Mouse (Mus musculus): ENCODE measurements at regions not wholly inside any gene's neighbourhood (a gene's known extent, or its start where the extent isn't known, plus 50 kb on each side); places are given as distances from the start of the nearest gene placed in this dataset.

DNA sequence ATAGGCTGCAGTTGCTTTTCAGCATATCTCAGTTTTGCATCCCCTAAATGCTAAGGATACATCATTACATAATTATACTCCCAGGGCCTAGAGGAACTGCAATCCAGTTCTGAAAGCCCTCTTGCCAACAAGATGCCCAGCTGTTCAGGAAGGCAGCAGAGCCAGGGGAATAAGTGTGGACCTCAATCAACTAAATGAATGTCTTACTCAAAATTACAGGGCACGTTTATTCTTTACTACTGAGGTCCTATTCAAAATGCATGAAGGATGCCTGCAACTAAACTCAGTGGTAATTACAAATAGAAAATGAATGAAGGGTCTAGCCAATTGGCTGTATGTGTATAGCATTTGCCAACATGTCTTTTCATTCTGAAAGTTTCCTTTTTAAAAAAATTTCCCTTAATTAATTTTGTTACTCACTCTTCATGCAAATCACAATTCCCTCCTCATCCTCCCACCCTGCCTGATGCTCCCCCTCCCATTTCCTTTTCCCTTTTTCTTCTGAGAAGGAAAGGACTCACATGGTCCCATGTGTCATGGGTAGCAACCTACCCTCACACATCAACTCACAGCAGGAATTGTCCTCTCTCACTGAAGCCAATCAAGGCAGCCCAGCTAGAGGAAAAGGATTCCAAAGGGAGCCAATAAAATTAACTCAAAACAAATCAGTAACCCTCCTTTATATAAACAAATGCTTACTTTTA is 86.9 kb upstream of the Ins1 start:
- Histone ChIP-seq H3K9me3 (ENCODE audit: low read length) (no peaks in the 10 kb centered on the region), H3K4me3 (ENCODE audit: low read depth, low read length) (no peak overlapping the region), H3K9ac (no peak overlapping the region), H3K36me3 (ENCODE audit: insufficient read depth) (no peaks in the 10 kb centered on the region), H3K27me3 (ENCODE audit: insufficient read depth, low read length) (no peaks in the 10 kb centered on the region), H3K4me1 (ENCODE audit: insufficient read depth) (no peaks in the 10 kb centered on the region), H3K4me2 (ENCODE audit: low read depth) (no peak overlapping the region), H3K27ac (ENCODE audit: low read depth, low read length) (no peak overlapping the region)
- DNase-seq (peak; percentile 24), ATAC-seq (peak; percentile 78)
- TF ChIP-seq CTCF (IDR thresholded peaks at IDR 0.05; ENCODE audit: low read depth): no peak
- 21% methylated on average over 1 of the region's 1 CpGs for WGBS

GRCm38 (mm10) chr19:52193813-52194212 is 70.3 kb upstream of the Ins1 start:
- no peak overlapping the region for H3K4me2 ChIP-seq (ENCODE audit: low read depth)
- no peak overlapping the region for H3K27ac ChIP-seq (ENCODE audit: low read depth, low read length)
- no peak overlapping the region for H3K4me3 ChIP-seq (ENCODE audit: low read depth, low read length)
- DNase-seq (no peak), ATAC-seq (no peak)
- H3K9ac ChIP-seq: no peak overlapping the region
- WGBS: 81% methylated on average over 2 of the region's 2 CpGs
- H3K9me3 ChIP-seq (ENCODE audit: low read length): no peaks in the 10 kb centered on the region
- H3K27me3 ChIP-seq (ENCODE audit: insufficient read depth, low read length): no peaks in the 10 kb centered on the region
- TF ChIP-seq CTCF (IDR thresholded peaks at IDR 0.05; ENCODE audit: low read depth): 0 out of 2 replicates have a peak, but pooled peaks have one; percentile 2
- no peaks in the 10 kb centered on the region for H3K36me3 ChIP-seq (ENCODE audit: insufficient read depth)
- H3K4me1 ChIP-seq (ENCODE audit: insufficient read depth): no peaks in the 10 kb centered on the region

DNA sequence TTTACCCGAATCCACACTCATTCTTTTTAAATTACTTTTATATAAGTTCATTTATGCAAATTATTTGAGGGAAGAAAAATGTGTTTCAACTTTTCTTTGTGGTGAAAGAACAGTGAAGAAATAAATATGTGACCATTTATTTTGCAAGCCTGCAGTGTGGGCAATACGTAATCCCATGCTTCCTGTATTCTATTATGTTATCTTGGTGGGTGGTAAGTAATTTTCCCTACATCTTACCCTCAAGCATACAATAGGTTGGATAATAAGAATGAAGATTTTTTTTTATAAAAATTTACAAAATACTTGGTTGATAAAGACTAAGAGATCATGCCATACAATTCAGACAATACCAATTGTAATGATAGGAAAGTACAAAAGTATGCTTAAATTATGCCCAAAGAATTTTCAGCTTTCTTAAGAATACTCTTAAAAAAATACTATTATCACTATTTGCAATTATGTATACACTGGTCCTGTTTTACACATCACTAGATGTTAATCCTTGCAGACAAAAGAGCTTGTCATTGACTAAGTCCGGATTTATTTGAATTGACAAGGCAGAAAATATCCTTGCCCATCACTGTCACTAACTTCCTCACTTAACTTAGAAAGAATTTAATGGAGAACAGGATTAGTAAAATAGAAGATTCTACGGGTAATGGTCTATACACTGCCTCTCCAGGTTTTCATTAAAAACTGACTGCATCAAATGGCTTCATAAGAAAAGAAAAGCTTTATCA is 64.4 kb upstream of the Ins1 start:
- no peak for DNase-seq
- no peaks in the 10 kb centered on the region for H3K36me3 ChIP-seq (ENCODE audit: insufficient read depth)
- H3K27me3 ChIP-seq (ENCODE audit: insufficient read depth, low read length): no peaks in the 10 kb centered on the region

GRCm38 (mm10) chr19:52207725-52208124 is 56.4 kb upstream of the Ins1 start:
- Histone ChIP-seq H3K9ac (no peak overlapping the region), H3K36me3 (ENCODE audit: insufficient read depth) (no peaks in the 10 kb centered on the region), H3K9me3 (ENCODE audit: low read length) (no peaks in the 10 kb centered on the region), H3K4me3 (ENCODE audit: low read depth, low read length) (no peak overlapping the region), H3K27ac (ENCODE audit: low read depth, low read length) (no peak overlapping the region), H3K27me3 (ENCODE audit: insufficient read depth, low read length) (no peaks in the 10 kb centered on the region), H3K4me2 (ENCODE audit: low read depth) (no peak overlapping the region), H3K4me1 (ENCODE audit: insufficient read depth) (no peaks in the 10 kb centered on the region)
- 62% methylated on average over 2 of the region's 2 CpGs for WGBS
- TF ChIP-seq CTCF (IDR thresholded peaks at IDR 0.05; ENCODE audit: low read depth): no peak
- ATAC-seq (no peak), DNase-seq (no peak)

More for the DNA sequence above, 64.4 kb upstream of the Ins1 start:
- H3K4me3 ChIP-seq (ENCODE audit: low read depth, low read length): no peak overlapping the region
- no peak for ATAC-seq
- H3K9me3 ChIP-seq (ENCODE audit: low read length): no peaks in the 10 kb centered on the region
- H3K27ac ChIP-seq (ENCODE audit: low read depth, low read length): no peak overlapping the region
- H3K4me1 ChIP-seq (ENCODE audit: insufficient read depth): no peaks in the 10 kb centered on the region
- H3K9ac ChIP-seq: no peak overlapping the region
- TF ChIP-seq CTCF (IDR thresholded peaks at IDR 0.05; ENCODE audit: low read depth): no peak
- no peak overlapping the region for H3K4me2 ChIP-seq (ENCODE audit: low read depth)
- WGBS: 34% methylated on average over 4 of the region's 4 CpGs
